Mouse (Mus musculus): Measurements from ENCODE around the gene Trim15.
A peak's percentile ranks its signal among the peaks of the same experiment; 100 is the strongest.

Trim15 gene

GRCm38 (mm10) chr17:36825525-36825924 lies 41.5 kb downstream of the Trim15 start:
- no peak for DNase-seq

DNA sequence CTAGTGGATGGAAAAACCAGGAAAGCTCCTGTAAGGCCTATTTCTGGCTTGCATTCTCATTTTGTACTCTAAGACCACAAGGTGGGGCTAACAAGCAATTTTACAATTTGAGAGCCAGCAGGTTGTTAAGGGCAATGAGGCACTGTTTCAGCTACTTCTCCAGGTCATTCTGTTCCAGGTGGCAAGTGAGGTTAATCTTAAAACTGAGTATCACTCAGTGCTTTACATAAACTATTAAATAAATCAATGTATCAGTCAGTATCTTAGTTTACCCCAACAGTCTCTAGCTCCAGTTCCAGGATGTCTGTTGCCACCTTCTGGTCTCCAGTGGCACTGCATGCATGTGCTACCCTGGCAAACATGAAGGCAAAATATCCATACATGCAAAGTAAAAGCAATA lies 43.0 kb downstream of the Trim15 start:
- DNase-seq = peak; percentile 76

DNA sequence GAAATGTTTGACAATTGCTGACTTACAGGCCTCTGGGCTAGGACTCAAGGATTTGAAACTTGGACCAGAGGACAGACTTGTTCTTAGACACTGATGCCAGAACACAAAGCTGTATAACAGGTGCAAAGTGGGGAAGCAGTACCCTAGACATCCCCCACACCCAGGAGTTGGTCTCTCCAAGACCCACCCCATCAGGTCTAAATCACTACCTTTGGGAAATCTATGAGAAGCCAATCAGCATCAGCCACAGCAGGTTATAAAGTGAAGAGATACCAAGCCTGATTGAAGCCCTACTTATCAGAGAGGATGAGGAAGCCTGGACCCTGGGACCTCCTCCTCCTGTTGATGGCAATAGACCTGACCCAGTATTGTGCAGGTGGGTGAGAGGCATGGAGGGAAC lies 55.1 kb downstream of the Trim15 start, which contains the start of gene H2-M10.6:
TSS of gene H2-M10.6 (plus strand) at position 301 of the 400 bp plus-strand sequence.
- no peak for DNase-seq
